Mouse (Mus musculus) liver, embryonic 13.5 days (tissue): Measurements from ENCODE around the gene Hgd. TPM values are rescaled to one million over a fixed set of nuclear protein-coding genes. Genes with fewer than 3 reads are reported as not detected.

ENCODE experiments used
- ATAC-seq: fragments of 200-750 bp; cut with Nextera tagmentation; 2 replicates; pipeline ENCODE4 v1.8.0; 2017; ENCODE audit warnings: low read depth, mild to moderate bottlenecking, moderate number of reproducible peaks, moderate library complexity
- DNase-seq: peaks from one replicate; pipeline ENCODE4 v3.0.0; 2022
- H3K27ac ChIP-seq: fragments of 300-500 bp; sonication (generic); 2 replicates; pipeline ENCODE4 v1.5.1; 2015; ENCODE audit warnings: moderate library complexity, mild to moderate bottlenecking, inconsistent platforms
- H3K27me3 ChIP-seq: fragments of 300-500 bp; sonication (generic); 2 replicates; pipeline ENCODE4 v1.6.1; 2015; ENCODE audit warnings: mild to moderate bottlenecking, inconsistent platforms
- H3K36me3 ChIP-seq: fragments of 300-500 bp; sonication (generic); 2 replicates; pipeline ENCODE4 v1.6.1; 2015; ENCODE audit warnings: mild to moderate bottlenecking, inconsistent platforms
- H3K4me1 ChIP-seq: fragments of 300-500 bp; sonication (generic); replicated peaks from 2 replicates; pipeline ENCODE4 v1.6.1; 2015; ENCODE audit warnings: inconsistent platforms
- H3K4me2 ChIP-seq: fragments of 300-500 bp; sonication (generic); 2 replicates; pipeline ENCODE4 v1.6.1; 2015; ENCODE audit warnings: inconsistent platforms, mild to moderate bottlenecking, moderate library complexity
- H3K4me3 ChIP-seq: fragments of 300-500 bp; sonication (generic); replicated peaks from 2 replicates; pipeline ENCODE4 v1.5.1; 2015; ENCODE audit warnings: mild to moderate bottlenecking, inconsistent platforms
- H3K9ac ChIP-seq: fragments of 300-500 bp; sonication (generic); 2 replicates; pipeline ENCODE4 v1.6.1; 2015; ENCODE audit warnings: mild to moderate bottlenecking, inconsistent platforms
- H3K9me3 ChIP-seq: fragments of 300-500 bp; sonication (generic); replicated peaks from 2 replicates; pipeline ENCODE4 v1.6.1; 2016; ENCODE audit warnings: inconsistent platforms
- WGBS: fragments of 180-500 bp; shearing (Covaris S2); methylation state at CpG from one replicate; pipeline ENCODE4 v1.1.7; 2015; ENCODE audit not compliant: insufficient replicate concordance; 5-methylcytosine and 5-hydroxymethylcytosine counted together
- polyA plus RNA-seq: library from polyadenylated mRNA; unstranded; fragments of >200 nt; fragmentation: Nextera tagmentation; extraction: Ambion mirVana; gene quantifications from 2 replicates; pipeline ENCODE4 v1.2.1, GENCODE M21; 2015

Hgd gene
- polyA plus RNA-seq, 1 experiment from 2014 or later: 24.4 TPM

GRCm38 (mm10) chr16:37676024-37676676 lies 96.2 kb downstream of the Hgd start:
- DNase-seq: no peak
- no peaks in the 10 kb centered on the region for H3K9me3 ChIP-seq
- no peak for ATAC-seq
- no peak overlapping the region for H3K4me3 ChIP-seq
- WGBS: 58% methylated on average over 17 of the region's 17 CpGs
- no peaks in the 10 kb centered on the region for H3K27me3 ChIP-seq
- no peak overlapping the region for H3K4me2 ChIP-seq
- no peak overlapping the region for H3K9ac ChIP-seq
- H3K36me3 ChIP-seq: no peaks in the 10 kb centered on the region
- no peaks in the 10 kb centered on the region for H3K4me1 ChIP-seq
- no peak overlapping the region for H3K27ac ChIP-seq

- Histone ChIP-seq H3K4me2 (no peak overlapping the region), H3K9ac (no peak overlapping the region), H3K4me1 (no peaks in the 10 kb centered on the region), H3K9me3 (no peaks in the 10 kb centered on the region), H3K27me3 (no peaks in the 10 kb centered on the region), H3K36me3 (no peaks in the 10 kb centered on the region), H3K4me3 (no peak overlapping the region), H3K27ac (no peak overlapping the region)
- DNase-seq (no peak), ATAC-seq (no peak)
- WGBS: 65% methylated on average over 4 of the region's 4 CpGs
These were observed 96.7 kb downstream of the Hgd start for GRCm38 (mm10) chr16:37676677-37677072.

GRCm38 (mm10) chr16:37677586-37677985 lies 97.6 kb downstream of the Hgd start:
- ATAC-seq: no peak
- H3K9me3 ChIP-seq: no peaks in the 10 kb centered on the region
- no peak overlapping the region for H3K4me2 ChIP-seq
- 71% methylated on average over 8 of the region's 8 CpGs for WGBS
- H3K4me1 ChIP-seq: peaks cover 4% of the 10 kb centered on the region
- H3K27me3 ChIP-seq: no peaks in the 10 kb centered on the region
- DNase-seq: no peak
- no peak overlapping the region for H3K27ac ChIP-seq
- H3K9ac ChIP-seq: no peak overlapping the region
- H3K4me3 ChIP-seq: no peak overlapping the region
- H3K36me3 ChIP-seq: no peaks in the 10 kb centered on the region

GRCm38 (mm10) chr16:37680216-37680615 lies 100.3 kb downstream of the Hgd start:
- Histone ChIP-seq H3K36me3 (no peaks in the 10 kb centered on the region), H3K4me2 (no peak overlapping the region), H3K9ac (no peak overlapping the region), H3K9me3 (no peaks in the 10 kb centered on the region), H3K4me1 (peaks cover 21% of the 10 kb centered on the region), H3K4me3 (no peak overlapping the region), H3K27ac (no peak overlapping the region), H3K27me3 (no peaks in the 10 kb centered on the region)
- no peak for DNase-seq
- 75% methylated on average over 2 of the region's 2 CpGs for WGBS
- no peak for ATAC-seq

GRCm38 (mm10) chr16:37680831-37681230 lies 100.9 kb downstream of the Hgd start:
- no peaks in the 10 kb centered on the region for H3K9me3 ChIP-seq
- DNase-seq: no peak
- H3K4me2 ChIP-seq: no peak overlapping the region
- no peaks in the 10 kb centered on the region for H3K36me3 ChIP-seq
- peaks cover 28% of the 10 kb centered on the region for H3K4me1 ChIP-seq
- 71% methylated on average over 8 of the region's 8 CpGs for WGBS
- ATAC-seq: no peak
- no peak overlapping the region for H3K27ac ChIP-seq
- no peak overlapping the region for H3K9ac ChIP-seq
- H3K4me3 ChIP-seq: no peak overlapping the region
- no peaks in the 10 kb centered on the region for H3K27me3 ChIP-seq

Other genes with a start within 250 kb of the Hgd start
- gene Stxbp5l, start 195.2 kb upstream of the Hgd start, polyA plus RNA-seq: 0.03 and 0.07 TPM in 2 replicates
- 11.5 and 14.2 TPM in 2 replicates for gene Gtf2e1, start 40.4 kb upstream of the Hgd start, polyA plus RNA-seq
- gene Rabl3, start 40.3 kb upstream of the Hgd start, polyA plus RNA-seq: 14.6 and 19.6 TPM in 2 replicates
- 47.7 and 61.9 TPM in 2 replicates for gene Ndufb4, start 74.3 kb downstream of the Hgd start, polyA plus RNA-seq
- gene Fstl1, start 196.7 kb downstream of the Hgd start, polyA plus RNA-seq: 26.6 and 31.4 TPM in 2 replicates